Mouse (Mus musculus): ENCODE data around the gene Higd1b.

Higd1b gene

DNA sequence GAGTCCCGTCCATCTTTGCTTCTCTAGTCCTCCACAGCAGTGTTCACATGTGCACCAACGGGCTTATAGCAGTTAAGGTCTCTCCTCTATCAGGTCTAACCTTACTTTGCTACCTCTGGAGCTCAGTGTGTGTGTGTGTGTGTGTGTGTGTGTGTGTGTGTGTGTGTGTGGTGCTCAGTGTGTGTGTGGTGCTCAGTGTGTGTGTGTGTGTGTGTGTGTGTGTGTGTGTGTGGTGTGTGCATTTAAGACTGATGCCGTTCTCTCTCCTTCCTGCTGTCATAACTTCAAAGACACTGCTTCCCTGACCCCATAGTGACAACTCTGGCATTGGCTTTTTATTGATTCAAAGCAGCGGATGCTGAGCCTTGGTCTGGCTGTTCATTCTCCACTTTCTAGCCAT is at the start of gene Higd1b:
Higd1b (plus strand) TSS at position 301 of the 400 bp plus-strand sequence.
- DNase-seq (ENCODE audit: low spot score) = no peak

DNA sequence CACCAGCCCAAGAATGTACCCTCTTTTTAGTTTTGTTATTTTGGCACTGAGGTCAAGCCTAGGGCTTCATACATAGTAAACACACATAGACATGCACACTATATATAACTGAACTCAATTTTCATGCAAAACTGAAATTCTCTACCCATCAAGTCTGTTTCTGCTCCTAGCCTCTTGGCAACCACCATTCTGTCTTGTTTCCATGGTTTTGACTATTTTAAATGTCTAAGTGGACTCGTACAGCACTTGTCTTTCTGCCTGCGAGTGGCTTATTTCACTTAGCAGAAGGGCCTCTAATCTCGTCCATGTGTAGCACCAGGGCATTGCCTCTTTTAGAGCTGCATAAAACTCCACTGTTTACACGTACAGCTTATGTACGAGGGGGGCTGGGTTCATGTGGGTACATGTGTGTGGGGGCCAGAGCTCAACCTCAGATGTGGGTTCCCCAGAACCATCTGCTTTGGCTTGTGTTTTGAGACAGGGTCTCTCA is 47.9 kb upstream of the Higd1b start:
- no peak for DNase-seq (ENCODE audit: low spot score)

DNA sequence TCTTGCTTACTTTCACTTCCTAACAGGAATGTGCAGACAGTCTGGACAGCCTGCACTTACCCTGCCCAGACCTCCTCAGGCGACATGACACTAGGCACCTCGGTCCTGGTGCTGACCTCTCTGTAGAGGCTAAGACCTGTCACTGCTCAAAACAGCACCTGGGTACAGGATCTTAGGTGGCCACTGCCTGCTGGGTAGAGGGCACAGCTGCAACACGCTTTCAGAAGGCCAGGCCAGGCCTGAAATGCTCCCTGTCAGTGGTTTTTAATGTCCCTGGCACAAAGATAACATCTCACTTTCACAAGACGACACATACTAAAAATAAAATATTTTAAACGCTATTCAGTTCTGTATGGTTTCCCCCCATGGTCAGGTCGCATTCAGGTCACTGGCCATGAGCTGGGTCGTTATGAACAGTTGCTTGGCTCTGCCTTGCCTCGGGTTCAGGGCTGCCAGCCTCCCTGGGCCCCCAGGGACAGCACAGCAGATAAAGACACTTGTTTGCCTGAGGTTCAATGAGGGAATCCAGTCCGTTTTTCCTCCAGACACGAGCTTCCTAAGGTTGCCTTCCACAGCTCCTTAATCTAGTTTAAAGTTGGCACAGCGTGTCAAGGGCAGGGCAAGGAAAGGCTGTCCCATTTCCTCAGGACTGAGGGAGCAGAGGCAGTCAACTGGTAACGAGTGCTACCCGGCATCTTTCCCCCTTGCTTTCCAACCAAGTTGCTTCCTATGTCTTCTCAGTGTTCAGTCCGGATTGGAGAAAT is 43.8 kb upstream of the Higd1b start:
- no peak for DNase-seq (ENCODE audit: low spot score)

DNA sequence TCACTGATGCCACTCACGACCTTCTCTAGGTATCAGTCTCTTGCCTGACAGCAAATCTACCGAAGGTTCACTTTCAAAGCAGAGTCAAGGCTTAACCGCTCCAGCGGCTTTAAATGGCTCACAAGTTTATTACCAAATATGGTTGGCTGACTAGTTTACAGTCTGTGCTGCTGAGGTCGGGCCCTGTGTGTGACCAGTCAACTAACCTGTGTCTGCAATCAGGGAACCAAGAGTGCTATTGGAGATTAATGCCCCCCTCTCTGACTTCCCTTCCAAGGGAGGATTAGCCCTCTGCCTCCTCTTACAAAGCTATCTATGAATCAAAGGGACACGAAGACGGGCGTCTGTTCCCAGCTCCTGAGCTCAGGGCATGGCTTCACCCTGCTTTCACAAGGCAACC is 41.5 kb upstream of the Higd1b start:
- no peak for DNase-seq (ENCODE audit: low spot score)

DNA sequence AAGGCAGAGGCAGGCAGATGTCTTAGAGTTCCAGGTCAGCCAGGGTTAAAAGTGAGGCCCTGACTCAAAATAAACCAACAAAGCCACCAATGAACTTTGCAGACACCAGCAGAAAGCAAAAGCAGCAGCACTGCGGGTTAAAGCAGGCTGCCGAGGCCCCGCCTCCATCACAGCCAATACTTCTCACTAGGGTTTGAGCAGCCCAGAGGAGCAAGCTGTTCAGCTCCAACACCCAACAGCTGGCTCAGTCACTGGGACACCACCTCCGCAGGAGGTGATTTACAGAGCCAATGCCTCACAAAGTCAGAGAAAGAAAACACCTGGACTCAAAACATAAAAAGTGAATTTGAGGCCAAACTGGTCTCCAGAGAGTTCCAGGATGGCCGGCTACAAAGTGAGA is 32.2 kb upstream of the Higd1b start:
- DNase-seq (ENCODE audit: low spot score) = no peak

DNA sequence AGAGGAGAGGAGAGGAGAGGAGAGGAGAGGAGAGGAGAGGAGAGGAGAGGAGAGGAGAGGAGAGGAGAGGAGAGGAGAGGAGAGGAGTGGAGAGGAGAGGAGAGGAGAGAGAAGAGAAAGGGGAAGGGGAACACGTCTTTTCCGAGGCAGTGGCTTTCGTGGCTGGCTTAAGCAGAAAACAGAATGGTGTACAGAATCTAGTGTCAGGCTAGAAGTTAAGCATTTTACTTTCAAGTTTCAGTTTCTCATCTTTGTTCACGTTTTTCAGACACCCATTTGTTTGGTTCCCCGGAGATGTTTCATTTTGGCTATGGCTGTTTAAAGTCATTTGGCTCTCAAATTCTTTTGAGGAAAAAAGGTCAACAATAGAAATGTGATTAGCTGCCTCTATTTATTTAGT is 27.4 kb upstream of the Higd1b start:
- no peak for DNase-seq (ENCODE audit: low spot score)

DNA sequence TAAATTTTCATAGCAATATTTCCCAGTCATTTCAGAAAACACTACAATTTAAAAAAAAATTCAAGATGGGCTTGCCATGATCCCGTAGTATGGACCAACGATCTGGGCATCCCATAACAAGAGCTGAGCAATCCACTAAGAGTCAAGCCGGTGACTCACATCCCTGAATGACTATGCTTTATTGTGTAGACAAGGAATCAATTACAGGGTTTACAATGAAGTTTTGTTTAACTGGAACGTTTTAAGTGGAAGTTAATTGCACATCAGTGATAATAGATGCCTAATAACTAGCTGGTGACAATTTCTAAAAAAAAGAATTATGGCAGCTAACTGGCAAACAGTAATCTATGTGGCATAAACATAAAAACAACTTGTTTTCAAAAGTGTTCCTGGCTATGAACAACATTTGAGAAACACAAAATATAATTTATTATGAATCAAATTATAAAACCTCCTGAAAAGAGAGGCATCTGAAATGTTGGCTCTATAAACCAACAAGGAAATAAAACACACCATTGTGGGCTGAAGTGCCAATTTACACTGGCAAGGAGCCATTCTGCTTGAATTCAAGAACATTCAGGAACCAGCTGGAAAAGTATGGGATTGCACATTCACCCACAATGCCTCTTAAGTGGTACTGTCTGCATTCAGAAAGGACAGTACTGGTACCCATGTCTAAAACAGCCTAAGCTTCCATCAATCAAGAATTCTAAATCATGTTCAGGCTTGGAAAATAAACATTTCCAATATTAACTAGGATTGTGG is 24.7 kb upstream of the Higd1b start:
- DNase-seq (ENCODE audit: low spot score) = peak; percentile 16

DNA sequence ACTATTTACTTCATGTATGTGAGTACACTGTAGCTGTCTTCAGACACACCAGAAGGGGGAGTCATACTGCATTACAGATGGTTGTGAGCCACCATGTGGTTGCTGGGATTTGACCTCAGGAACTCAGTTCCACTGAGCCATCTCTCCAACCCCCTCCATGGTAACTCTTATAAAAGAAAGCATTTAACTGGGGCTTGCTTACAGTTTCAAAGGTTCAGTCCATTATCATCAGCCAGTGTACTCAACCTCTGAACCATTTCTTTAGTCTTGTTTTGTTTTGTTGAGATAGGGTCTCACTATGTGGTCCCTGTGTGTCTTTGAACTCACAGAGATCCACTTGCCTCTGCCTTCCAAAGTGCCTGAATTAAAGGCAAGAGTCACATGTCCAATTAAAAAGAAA is 20.8 kb upstream of the Higd1b start:
- no peak for DNase-seq (ENCODE audit: low spot score)

DNA sequence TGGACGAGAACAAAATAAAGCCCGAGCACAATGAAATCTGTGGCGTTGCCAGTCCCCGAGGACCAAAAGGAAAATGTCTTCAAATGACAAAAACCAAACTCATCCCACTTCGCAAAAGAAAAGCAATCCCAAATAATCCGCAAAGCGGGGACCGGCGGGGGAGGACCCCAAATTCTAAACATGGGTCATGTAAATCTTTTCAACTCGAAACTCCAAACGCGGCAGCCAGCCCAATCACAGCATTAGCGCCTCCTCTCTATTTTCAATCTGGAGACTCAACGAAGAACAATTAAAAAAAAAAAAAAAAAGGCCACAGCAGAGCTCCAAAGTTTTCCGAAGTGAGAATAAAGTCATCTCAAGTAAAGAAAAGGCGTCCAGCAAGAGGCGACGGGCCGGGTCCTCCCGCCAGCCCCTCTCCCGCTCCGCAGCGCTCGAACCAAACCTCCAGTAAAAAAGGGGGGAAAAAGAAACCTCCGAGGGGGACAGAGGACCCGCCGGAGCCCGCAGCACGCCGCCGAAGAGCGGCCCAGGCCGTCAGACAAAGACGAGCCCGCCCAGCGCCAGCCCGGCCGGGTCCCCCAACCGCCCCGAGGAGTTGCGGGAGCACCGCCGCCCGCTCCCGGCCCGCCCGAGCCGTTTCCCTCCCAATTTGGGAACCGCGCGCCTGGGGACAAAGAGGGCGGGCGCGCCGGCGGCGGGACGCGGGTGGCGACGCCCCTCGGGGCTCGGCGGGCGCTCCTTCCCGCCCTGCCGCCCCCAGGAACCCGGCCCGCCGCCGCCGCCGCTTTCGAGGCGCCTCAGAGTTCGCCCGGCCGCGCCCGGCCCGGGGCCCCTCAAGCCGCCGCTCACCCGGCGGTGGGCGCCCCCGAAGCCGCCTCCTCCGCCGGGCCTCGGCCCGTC is 17.3 kb upstream of the Higd1b start:
- DNase-seq (ENCODE audit: low spot score) = no peak

DNA sequence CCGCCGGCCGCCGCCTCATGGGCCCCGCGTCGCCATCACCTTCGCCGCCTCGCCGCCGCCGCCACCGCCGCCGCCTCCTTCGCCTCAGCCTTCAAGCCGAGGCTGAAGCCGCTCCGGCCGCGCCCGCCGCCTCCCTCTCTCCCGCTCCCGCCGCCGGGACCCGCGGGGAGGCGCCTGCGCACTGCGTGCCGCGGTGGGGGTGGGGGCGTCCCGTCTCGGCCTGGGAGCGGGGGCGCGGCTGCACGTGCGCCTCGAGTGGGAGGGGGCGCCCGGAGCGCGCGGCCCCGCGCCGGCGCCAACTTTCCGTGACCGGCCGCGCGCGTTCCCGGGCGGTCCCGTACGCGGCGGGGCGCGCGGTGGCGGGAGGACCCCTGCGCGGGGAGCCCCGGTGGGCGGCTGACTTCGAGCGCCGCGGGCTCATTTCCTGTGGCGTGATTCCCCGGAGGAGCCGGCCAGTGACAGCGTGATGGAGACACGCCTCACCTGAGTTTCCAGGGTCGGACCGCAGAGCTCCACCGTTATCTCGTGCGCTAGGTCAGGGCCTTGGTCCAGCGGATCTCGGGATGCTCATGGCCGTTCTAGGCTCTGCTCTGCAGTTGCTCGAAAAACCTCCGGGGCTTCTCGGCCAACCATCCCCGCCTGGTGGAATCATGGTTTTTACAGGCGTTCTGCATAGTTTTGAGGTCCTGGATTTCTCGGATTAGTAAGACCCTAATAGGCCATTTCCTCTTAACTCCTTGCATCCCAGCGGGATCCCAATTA is 16.4 kb upstream of the Higd1b start, which contains the start of gene Gjc1:
Gjc1 (minus strand) TSS at position 680 of the 762 bp plus-strand sequence.
- no peak for DNase-seq (ENCODE audit: low spot score)

DNA sequence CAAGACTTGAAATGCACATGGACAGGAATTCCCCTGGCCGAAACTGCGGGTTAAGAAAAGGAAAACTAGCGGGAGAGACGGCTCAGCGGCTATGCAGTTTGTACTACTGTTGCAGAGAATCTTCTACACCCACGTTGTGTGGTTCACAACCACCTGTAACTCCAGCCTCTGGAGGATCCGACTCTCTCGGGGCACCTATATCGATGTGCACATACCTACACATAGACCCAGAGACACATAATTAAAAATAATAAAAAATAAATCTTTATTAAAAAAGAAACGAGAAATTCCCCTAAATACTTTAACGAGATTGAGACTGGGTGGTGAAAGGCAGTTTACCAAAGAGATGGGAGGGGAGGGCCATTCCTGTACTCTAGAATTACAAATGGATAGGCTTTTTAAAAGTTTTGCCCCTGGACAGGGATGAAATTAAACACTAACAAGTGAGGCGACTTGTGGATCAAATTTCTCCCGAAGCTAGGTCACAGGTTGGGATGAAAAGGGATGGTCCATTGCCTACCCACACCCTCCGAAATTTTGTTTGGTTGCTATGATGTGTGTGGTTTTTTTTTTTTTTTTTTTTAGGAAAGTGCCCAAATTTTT is 15.8 kb upstream of the Higd1b start:
- no peak for DNase-seq (ENCODE audit: low spot score)

DNA sequence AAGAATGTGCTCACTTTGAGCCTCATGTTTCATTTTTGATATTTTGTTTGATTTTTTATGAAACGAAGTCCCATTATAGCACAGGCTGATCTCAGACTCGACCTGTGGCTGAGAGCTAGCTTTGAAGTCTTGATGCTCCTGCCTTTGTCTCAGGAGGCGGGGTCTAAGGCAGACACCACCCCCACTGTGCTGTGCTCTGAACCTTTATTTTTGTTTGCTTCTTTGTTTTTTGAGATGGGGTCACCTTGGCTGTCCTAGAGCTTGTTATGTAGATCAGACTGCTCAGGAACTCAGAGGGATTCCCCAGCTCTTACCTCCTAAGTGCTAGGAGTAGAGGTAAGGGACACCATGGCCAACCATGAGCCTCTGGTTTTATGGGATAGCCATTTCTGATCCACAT is 15.2 kb upstream of the Higd1b start:
- DNase-seq (ENCODE audit: low spot score) = no peak

DNA sequence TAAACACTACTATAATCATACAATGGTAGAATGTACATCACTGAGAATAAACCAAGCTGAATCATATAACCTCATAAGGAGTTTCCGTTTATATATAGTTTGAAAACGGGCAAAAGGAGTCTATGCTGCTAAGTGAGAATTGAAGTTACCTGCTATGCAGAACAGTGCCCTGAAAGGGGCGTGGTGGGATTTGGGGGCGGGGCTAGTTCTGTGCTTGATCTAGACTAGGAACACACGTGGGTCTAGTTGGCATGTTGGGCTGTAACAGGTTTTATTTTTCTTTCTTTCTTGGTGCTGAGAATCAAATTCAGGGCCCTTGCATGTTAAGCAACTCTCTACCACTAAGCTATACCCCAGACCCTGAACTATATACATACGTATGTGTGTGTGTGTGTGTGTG is 14.4 kb upstream of the Higd1b start:
- no peak for DNase-seq (ENCODE audit: low spot score)

DNA sequence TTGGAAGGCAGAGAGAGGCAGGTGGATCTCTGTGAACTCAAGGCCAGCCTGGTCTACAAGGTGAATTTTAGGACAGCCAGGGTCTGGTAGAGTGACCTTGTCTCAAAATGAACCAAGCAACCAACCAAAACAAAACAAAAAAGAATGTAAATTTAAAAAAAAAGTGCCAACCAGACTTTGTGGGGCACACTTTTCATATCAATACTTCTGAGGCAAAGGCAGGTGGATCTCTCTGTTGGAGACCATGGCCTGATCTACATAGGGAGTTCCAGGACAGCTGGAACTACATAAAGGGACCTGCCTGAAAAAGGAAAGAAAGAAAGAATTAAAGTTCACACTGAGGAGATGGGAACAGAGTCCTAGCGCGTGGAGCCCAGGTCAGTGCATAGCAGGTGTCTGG is 9.2 kb upstream of the Higd1b start:
- no peak for DNase-seq (ENCODE audit: low spot score)

DNA sequence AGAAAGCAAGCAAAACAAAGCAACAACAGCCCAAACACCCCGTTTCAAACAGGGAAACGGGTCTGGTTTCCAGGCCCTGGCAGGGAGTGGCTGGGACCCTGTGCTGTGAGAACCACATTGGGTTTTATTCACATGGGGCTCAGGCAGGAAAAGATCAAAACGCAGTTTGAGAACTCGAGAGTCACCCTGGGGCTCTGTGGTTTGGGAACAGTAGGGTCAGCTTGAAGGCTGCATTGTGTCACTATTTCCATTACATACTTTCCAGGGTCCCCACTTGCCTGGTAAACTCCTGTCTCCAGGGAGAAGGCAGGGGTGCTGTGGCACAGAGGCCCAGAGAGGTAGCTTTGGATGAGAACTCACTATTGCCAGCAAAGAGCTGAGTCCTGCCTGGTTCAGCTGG is 8.6 kb upstream of the Higd1b start:
- DNase-seq (ENCODE audit: low spot score) = no peak

DNA sequence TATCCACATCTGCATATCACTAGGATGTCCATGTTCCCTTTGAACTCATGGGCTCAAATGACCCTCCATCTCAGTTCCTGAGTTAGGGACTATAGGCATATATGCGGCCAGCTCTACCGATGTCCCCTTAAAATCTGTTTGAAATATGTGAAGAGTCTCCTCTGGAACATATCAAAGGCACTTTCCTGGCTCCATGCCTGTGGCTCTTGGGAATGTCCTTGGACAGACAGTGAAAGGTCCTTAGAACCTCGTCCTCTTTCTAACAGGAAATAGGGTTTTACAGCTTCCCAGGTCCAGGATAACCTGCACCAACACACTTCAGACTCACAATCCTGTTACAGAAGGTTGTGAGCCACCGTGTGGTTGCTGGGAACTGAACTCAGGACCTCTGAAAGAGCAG is 5.4 kb upstream of the Higd1b start:
- no peak for DNase-seq (ENCODE audit: low spot score)

DNA sequence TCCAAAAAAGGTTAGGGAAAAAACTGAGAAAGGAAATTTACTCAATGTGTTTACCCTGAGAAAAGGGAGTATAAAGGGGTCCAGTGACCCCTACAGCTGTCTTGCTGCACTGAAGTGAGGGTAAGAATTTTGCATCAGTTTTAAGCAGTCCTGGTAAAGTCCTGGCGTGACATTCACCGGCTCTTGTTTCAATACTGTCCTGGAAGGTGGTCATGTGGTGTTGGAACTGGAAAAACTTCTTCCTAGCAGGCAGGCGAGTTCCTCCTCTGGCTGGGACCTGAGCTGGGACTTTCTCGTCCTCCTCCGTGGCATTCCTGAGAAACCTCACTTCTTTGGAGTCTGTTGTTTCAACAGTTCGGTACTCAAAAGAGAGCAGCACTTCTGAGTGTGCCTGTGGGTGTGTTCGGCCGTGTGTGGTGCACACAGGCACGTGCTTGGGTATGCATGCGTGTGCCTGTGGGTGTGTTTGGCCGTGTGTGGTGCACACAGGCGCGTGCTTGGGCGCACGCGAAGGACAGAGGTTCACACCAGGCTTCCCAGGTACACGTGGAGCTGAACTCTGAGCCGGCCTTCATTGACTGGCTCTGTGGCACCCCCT is 2.9 kb upstream of the Higd1b start:
- DNase-seq (ENCODE audit: low spot score) = no peak

DNA sequence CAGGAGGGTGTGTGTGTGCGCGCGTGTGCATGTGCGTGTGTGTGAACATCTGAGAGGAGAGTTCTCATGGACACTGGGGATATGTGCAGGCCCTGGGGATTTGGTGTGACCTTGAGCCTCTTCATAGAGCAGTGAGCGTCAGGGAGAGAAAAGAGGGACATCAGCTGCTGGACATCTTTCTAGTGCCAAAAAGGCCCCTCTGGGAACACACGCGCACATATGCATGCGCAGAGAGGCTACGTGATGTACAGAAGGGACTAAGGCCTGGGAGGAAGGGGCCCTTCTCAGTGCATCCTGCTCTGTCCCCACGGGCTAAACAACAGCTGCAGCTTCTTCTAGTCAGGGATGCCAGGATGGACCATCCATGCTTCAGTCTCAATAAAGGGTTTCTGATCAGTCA is 1.4 kb upstream of the Higd1b start:
- no peak for DNase-seq (ENCODE audit: low spot score)

DNA sequence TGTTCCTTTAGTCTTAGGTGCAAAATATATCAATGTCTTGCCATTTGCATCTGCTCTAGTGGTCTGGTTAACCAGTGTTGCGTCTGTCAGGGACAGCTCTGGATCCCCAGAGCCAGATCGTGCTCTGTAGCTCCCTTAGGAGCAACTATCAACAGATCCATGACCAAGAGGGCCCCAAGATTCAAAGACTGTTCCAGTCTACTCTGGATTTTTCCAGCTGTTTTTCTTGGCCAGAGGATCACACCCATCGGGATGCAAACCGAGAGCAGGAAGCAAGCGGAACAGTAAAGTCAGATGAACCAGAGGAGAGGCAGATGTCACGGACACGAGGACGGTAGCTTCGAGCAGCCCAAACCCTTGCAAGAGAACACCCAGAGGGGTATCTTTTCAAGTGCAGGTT is 497 bp downstream of the Higd1b start:
- no peak for DNase-seq (ENCODE audit: low spot score)

DNA sequence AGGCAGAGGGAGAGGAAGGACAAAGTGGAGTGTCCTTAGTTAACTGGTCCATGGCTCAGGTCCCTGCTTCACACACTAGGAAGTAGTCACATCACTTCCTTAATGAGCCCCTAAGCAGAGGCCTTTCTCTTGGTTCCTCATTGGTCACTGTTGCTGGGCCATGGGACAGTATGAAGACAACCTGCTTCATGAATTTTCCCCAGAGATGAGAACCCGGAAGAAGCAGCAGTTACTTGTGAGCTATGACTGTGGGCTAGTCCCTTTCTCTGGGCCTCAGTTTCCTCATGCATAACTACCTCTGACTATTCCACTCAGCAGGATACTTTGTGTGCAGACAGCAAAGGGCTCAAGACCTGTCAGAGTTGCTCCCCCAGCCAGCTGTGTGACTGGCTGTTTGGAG is 1.7 kb downstream of the Higd1b start:
- DNase-seq (ENCODE audit: low spot score) = no peak

DNA sequence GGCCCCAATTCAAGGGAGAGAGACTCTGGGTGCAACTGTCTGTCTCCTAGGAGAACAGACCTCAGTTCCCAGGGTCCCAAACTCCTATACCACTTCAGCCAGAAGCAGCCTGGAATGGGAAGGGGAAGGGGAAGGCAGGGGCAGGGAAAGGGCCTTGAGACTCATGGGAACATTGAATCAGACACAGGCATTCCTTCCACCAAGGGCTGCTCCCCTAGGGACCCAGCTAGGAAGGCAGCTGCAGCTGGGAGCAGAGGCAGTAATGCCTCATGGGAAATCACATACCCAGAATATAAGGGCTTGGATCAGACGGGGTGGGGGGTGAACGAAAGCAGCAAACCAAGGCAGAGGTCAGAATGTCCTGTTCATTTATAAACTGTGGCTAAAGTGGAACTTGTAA is 2.5 kb downstream of the Higd1b start:
- DNase-seq (ENCODE audit: low spot score) = no peak

Data from layer of hippocampus, adult 9-10 months (tissue).